14 mouse cellular contexts compared by ENCODE assay signal in genomic region chr14:13368309-13368708, GRCm38 (mm10).
"Had no signal": no experiment of that assay in that cellular context is flagged by ENCODE, and none has a peak within 500 bp of the region (broad histone marks: within the 10 kb centered on the region; RNA-seq: fewer than 3 reads in every experiment).

No protein-coding gene starts in this region.

- H3K4me2 ChIP-seq: limb, embryonic 13.5 days; liver, embryonic 15.5 days; lung, embryonic 15.5 days had no signal

- H3K27me3 ChIP-seq: limb, embryonic 13.5 days; liver, embryonic 15.5 days; lung, embryonic 15.5 days had no signal

- H3K9ac ChIP-seq: limb, embryonic 13.5 days; liver, embryonic 15.5 days; lung, embryonic 15.5 days had no signal

- H3K27ac ChIP-seq: limb, embryonic 13.5 days; liver, embryonic 15.5 days; lung, embryonic 15.5 days; midbrain, embryonic 10.5 days had no signal

- H3K4me3 ChIP-seq: limb, embryonic 13.5 days; liver, embryonic 15.5 days; lung, embryonic 15.5 days; midbrain, embryonic 10.5 days had no signal

- ATAC-seq: midbrain, embryonic 16.5 days had no signal

- H3K36me3 ChIP-seq: limb, embryonic 13.5 days; liver, embryonic 15.5 days; lung, embryonic 15.5 days; midbrain, embryonic 10.5 days had no signal

- H3K4me1 ChIP-seq: limb, embryonic 13.5 days; liver, embryonic 15.5 days; lung, embryonic 15.5 days; midbrain, embryonic 10.5 days had no signal

- H3K9me3 ChIP-seq: limb, embryonic 13.5 days; liver, embryonic 15.5 days; lung, embryonic 15.5 days; midbrain, embryonic 10.5 days had no signal

- DNase-seq: kidney, adult 11 months; kidney, adult 9 months; kidney, postnatal 14 days; layer of hippocampus, postnatal 36 days; left cerebral cortex, postnatal 4 days; lung, postnatal 4 days; right cerebral cortex, adult 18-20 months; right cerebral cortex, postnatal 25 days; thymus, postnatal 4 days had no signal
